Mouse (Mus musculus) MEL (cell line): ENCODE data around the gene Cpm. TPM values are rescaled to one million over a fixed set of nuclear protein-coding genes. Genes with fewer than 3 reads are reported as not detected.

Experiments used
- DNase-seq: peaks from one replicate; pipeline ENCODE4 v3.0.0; 2011; ENCODE audit warnings: low read depth, low spot score
- H3K27ac ChIP-seq: 2 replicates; pipeline ENCODE4 v1.5.1; 2012; ENCODE audit warnings: low read depth, mild to moderate bottlenecking, control low read depth, low read length, moderate library complexity; ENCODE audit not compliant: control insufficient read depth
- H3K27me3 ChIP-seq, 2 experiments: fragments of 150-350 bp in 1 of 2; sonication (generic) in 1 of 2; 2 replicates each; pipeline ENCODE4 v1.6.1; 2012; ENCODE audit warnings: low read length in 2 of 2, mild to moderate bottlenecking in 2 of 2, improper control_type of control experiment in 1 of 2, moderate library complexity in 1 of 2; ENCODE audit not compliant: insufficient read depth in 2 of 2, control insufficient read depth in 1 of 2
- H3K36me3 ChIP-seq, 2 experiments: 2 replicates each; pipeline ENCODE4 v1.6.1; 2012 to 2014; ENCODE audit warnings: low read length in 2 of 2, improper control_type of control experiment in 1 of 2, inconsistent platforms in 1 of 2, mild to moderate bottlenecking in 1 of 2; ENCODE audit not compliant: insufficient read depth in 2 of 2, control insufficient read depth in 1 of 2
- H3K4me1 ChIP-seq, 2 experiments: fragments of 150-350 bp in 1 of 2; sonication (generic) in 1 of 2; 2 replicates each; pipeline ENCODE4 v1.6.1; 2012; ENCODE audit warnings: low read length in 2 of 2, improper control_type of control experiment in 1 of 2, mild to moderate bottlenecking in 1 of 2; ENCODE audit not compliant: insufficient read depth in 2 of 2, control insufficient read depth in 1 of 2
- H3K4me3 ChIP-seq, 2 experiments: fragments of 150-350 bp in 1 of 2; sonication (generic) in 1 of 2; 2 replicates each; pipeline ENCODE4 v1.5.1; 2012; ENCODE audit warnings: low read depth in 2 of 2, low read length in 2 of 2, mild to moderate bottlenecking in 2 of 2, moderate library complexity in 2 of 2, control low read depth in 1 of 2, improper control_type of control experiment in 1 of 2; ENCODE audit not compliant: control insufficient read depth in 1 of 2, insufficient read depth in 1 of 2
- H3K79me2 ChIP-seq: 2 replicates; pipeline ENCODE4 v1.6.1; 2012; ENCODE audit warnings: mild to moderate bottlenecking, low read length, moderate library complexity; ENCODE audit not compliant: control insufficient read depth, poor library complexity, insufficient read depth
- H3K9ac ChIP-seq: 2 replicates; pipeline ENCODE4 v1.6.1; 2012; ENCODE audit warnings: low read depth, mild to moderate bottlenecking, control low read depth, low read length, moderate library complexity; ENCODE audit not compliant: control insufficient read depth, poor library complexity, severe bottlenecking
- H3K9me3 ChIP-seq: fragments of 150-350 bp; sonication (generic); replicated peaks from 2 replicates; pipeline ENCODE4 v1.6.1; 2012; ENCODE audit warnings: mild to moderate bottlenecking, low read length, improper control_type of control experiment, moderate library complexity; ENCODE audit not compliant: insufficient read depth
- BHLHE40 ChIP-seq: IDR thresholded peaks from 2 replicates; pipeline ENCODE4 v1.6.1; 2012; ENCODE audit warnings: low read depth, mild to moderate bottlenecking, inconsistent platforms, low read length, improper control_type of control experiment, borderline replicate concordance
- EP300 ChIP-seq, 2 experiments: IDR thresholded peaks; 2 replicates each; pipeline ENCODE4 v1.6.1; 2011; ENCODE audit warnings: improper control_type of control experiment in 2 of 2, low read length in 2 of 2, low read depth in 1 of 2, mild to moderate bottlenecking in 1 of 2
- ETS1 ChIP-seq: IDR thresholded peaks from 2 replicates; pipeline ENCODE4 v1.6.1; 2012; ENCODE audit warnings: low read depth, mild to moderate bottlenecking, inconsistent platforms, low read length, improper control_type of control experiment, moderate library complexity
- GABPA ChIP-seq: IDR thresholded peaks from 2 replicates; pipeline ENCODE4 v1.6.1; 2012; ENCODE audit warnings: low read depth, mild to moderate bottlenecking, inconsistent platforms, low read length, improper control_type of control experiment, moderate library complexity
- HCFC1 ChIP-seq: IDR thresholded peaks from 2 replicates; pipeline ENCODE4 v1.6.1; 2012; ENCODE audit warnings: low read depth, mild to moderate bottlenecking, inconsistent platforms, low read length, improper control_type of control experiment, moderate library complexity
- KAT2A ChIP-seq: conservative IDR thresholded peaks from 2 replicates; pipeline ENCODE4 v1.6.1; 2012; ENCODE audit warnings: low read depth, low read length, improper control_type of control experiment, inconsistent platforms
- MAFK ChIP-seq: IDR thresholded peaks from 2 replicates; pipeline ENCODE4 v1.6.1; 2011; ENCODE audit warnings: low read depth, mild to moderate bottlenecking, low read length, improper control_type of control experiment, borderline replicate concordance
- MAX ChIP-seq: IDR thresholded peaks from 2 replicates; pipeline ENCODE4 v1.6.1; 2011; ENCODE audit warnings: low read length, improper control_type of control experiment
- MEF2A ChIP-seq: IDR thresholded peaks from 2 replicates; pipeline ENCODE4 v1.6.1; 2014; ENCODE audit warnings: low read depth, mild to moderate bottlenecking, inconsistent platforms, low read length, improper control_type of control experiment; ENCODE audit not compliant: poor library complexity, insufficient replicate concordance, severe bottlenecking; ENCODE audit errors: extremely low read depth
- MXI1 ChIP-seq: IDR thresholded peaks from 2 replicates; pipeline ENCODE4 v1.6.1; 2011; ENCODE audit warnings: mild to moderate bottlenecking, low read depth, low read length, improper control_type of control experiment
- MYB ChIP-seq: IDR thresholded peaks from 2 replicates; pipeline ENCODE4 v1.6.1; 2011; ENCODE audit warnings: mild to moderate bottlenecking, low read depth, low read length, improper control_type of control experiment
- NELFE ChIP-seq: IDR thresholded peaks from 2 replicates; pipeline ENCODE4 v1.6.1; 2011; ENCODE audit warnings: low read depth, low read length, improper control_type of control experiment
- POLR2AphosphoS2 ChIP-seq: IDR thresholded peaks from 2 replicates; pipeline ENCODE4 v1.6.1; 2011; ENCODE audit warnings: low read length, improper control_type of control experiment
- POLR2AphosphoS5 ChIP-seq: IDR thresholded peaks from 2 replicates; pipeline ENCODE4 v1.6.1; 2012; ENCODE audit warnings: low read depth, borderline replicate concordance, mild to moderate bottlenecking, inconsistent platforms, low read length, moderate library complexity, mixed read lengths
- RAD21 ChIP-seq: IDR thresholded peaks from 2 replicates; pipeline ENCODE4 v1.6.1; 2011; ENCODE audit warnings: mild to moderate bottlenecking, low read depth, low read length, improper control_type of control experiment
- RCOR1 ChIP-seq: IDR thresholded peaks from 2 replicates; pipeline ENCODE4 v1.6.1; 2012; ENCODE audit warnings: low read depth, mild to moderate bottlenecking, inconsistent platforms, low read length, improper control_type of control experiment
- SMC3 ChIP-seq: IDR thresholded peaks from 2 replicates; pipeline ENCODE4 v1.6.1; 2011; ENCODE audit warnings: low read depth, low read length, improper control_type of control experiment
- TAL1 ChIP-seq: IDR thresholded peaks from 2 replicates; pipeline ENCODE4 v1.6.1; 2012; ENCODE audit warnings: mild to moderate bottlenecking, inconsistent platforms, low read length, moderate library complexity, mixed read lengths
- TBP ChIP-seq: IDR thresholded peaks from 2 replicates; pipeline ENCODE4 v1.8.0; 2011; ENCODE audit warnings: low read depth, low read length, improper control_type of control experiment
- TCF12 ChIP-seq: IDR thresholded peaks from 2 replicates; pipeline ENCODE4 v1.6.1; 2014; ENCODE audit warnings: low read depth, mild to moderate bottlenecking, inconsistent platforms, low read length, improper control_type of control experiment, moderate library complexity
- UBTF ChIP-seq: IDR thresholded peaks from 2 replicates; pipeline ENCODE4 v1.6.1; 2012; ENCODE audit warnings: low read depth, mild to moderate bottlenecking, inconsistent platforms, low read length, improper control_type of control experiment, moderate library complexity, borderline replicate concordance; ENCODE audit not compliant: insufficient read depth
- ZC3H11A ChIP-seq: IDR thresholded peaks from 2 replicates; pipeline ENCODE4 v1.6.1; 2012; ENCODE audit warnings: low read depth, mild to moderate bottlenecking, inconsistent platforms, low read length, improper control_type of control experiment
- ZKSCAN1 ChIP-seq: IDR thresholded peaks from 2 replicates; pipeline ENCODE4 v1.6.1; 2012; ENCODE audit warnings: low read depth, mild to moderate bottlenecking, inconsistent platforms, low read length, improper control_type of control experiment, moderate library complexity
- ZMIZ1 ChIP-seq: IDR thresholded peaks from 2 replicates; pipeline ENCODE4 v1.6.1; 2012; ENCODE audit warnings: low read depth, mild to moderate bottlenecking, inconsistent platforms, low read length, improper control_type of control experiment, moderate library complexity
- ZNF384 ChIP-seq: IDR thresholded peaks from 2 replicates; pipeline ENCODE4 v1.6.1; 2012; ENCODE audit warnings: low read depth, mild to moderate bottlenecking, inconsistent platforms, low read length, improper control_type of control experiment
- polyA plus RNA-seq, 2 experiments: library from polyadenylated mRNA; stranded (reverse) in 1 of 2; unstranded in 1 of 2; fragments of >175 nt in 1 of 2; fragments of >200 nt in 1 of 2; gene quantifications; 2 replicates each; pipeline versions ENCODE4 v1.2.1 to v1.2.4; 2012; ENCODE audit warnings: low replicate concordance in 2 of 2, low read depth in 1 of 2; ENCODE audit not compliant: insufficient read length in 2 of 2, insufficient read depth in 1 of 2, missing spikeins in 1 of 2
- total RNA-seq: library from RNA; depleted of rRNA; stranded (reverse); fragments of 300-350 nt; gene quantifications from 2 replicates; pipeline ENCODE4 v1.2.3, GENCODE M21; 2012

Cpm gene
- total and polyA plus RNA-seq, 3 experiments: 0.04 to 0.40 TPM; not detected in 1

- Histone ChIP-seq H3K9me3 (no peaks in the 10 kb centered on the region), H3K27me3 (no peaks in the 10 kb centered on the region), H3K4me3 (no peak overlapping the region), H3K79me2 (no peaks in the 10 kb centered on the region), H3K4me1 (no peaks in the 10 kb centered on the region), H3K27ac (no peak overlapping the region), H3K36me3 (no peaks in the 10 kb centered on the region), H3K9ac (no peak overlapping the region)
- DNase-seq: no peak
- TF ChIP-seq RCOR1: no peak
- no peak for TF ChIP-seq ZMIZ1
- no peak for TF ChIP-seq MXI1
- no peak for TF ChIP-seq POLR2AphosphoS5
- no peak for TF ChIP-seq KAT2A
- no peak for TF ChIP-seq TCF12
- no peak for TF ChIP-seq POLR2AphosphoS2
- TF ChIP-seq EP300 (IDR thresholded peaks at IDR 0.05; ENCODE audit: low read depth in 1 of 2, low read length in 2 of 2): no peak
- TF ChIP-seq MYB: no peak
- no peak for TF ChIP-seq UBTF
- no peak for TF ChIP-seq TBP
- no peak for TF ChIP-seq RAD21
- no peak for TF ChIP-seq MAFK
Measured at GRCm38 (mm10) chr10:117643302-117643701, 14.0 kb downstream of the Cpm start.

- Histone ChIP-seq H3K4me1 (no peaks in the 10 kb centered on the region), H3K4me3 (no peak overlapping the region), H3K27ac (no peak overlapping the region), H3K9me3 (no peaks in the 10 kb centered on the region), H3K27me3 (no peaks in the 10 kb centered on the region), H3K36me3 (no peaks in the 10 kb centered on the region), H3K9ac (no peak overlapping the region), H3K79me2 (no peaks in the 10 kb centered on the region)
- DNase-seq: no peak
- TF ChIP-seq UBTF (no peak), NELFE (no peak), RAD21 (no peak), ZNF384 (no peak), EP300 (IDR thresholded peaks at IDR 0.05; ENCODE audit: low read depth in 1 of 2, low read length in 2 of 2) (no peak), MAX (no peak), GABPA (no peak), ZC3H11A (no peak), BHLHE40 (no peak), ZKSCAN1 (no peak), MEF2A (no peak), ETS1 (no peak), TAL1 (no peak), HCFC1 (no peak), SMC3 (no peak)
Measured at GRCm38 (mm10) chr10:117643711-117644428, 14.6 kb downstream of the Cpm start.
